Mouse (Mus musculus) stomach, embryonic 16.5 days (tissue): Measurements from ENCODE around the gene Ubd. TPM values are rescaled to one million over a fixed set of nuclear protein-coding genes. Genes with fewer than 3 reads are reported as not detected.
"Not testable (repeated sequence)": the region's sequence is repeated elsewhere in the genome, so short reads cannot be mapped to it uniquely, and the experiment has no call there.

Experiments
- ATAC-seq: fragments of 200-750 bp; cut with Nextera tagmentation; 2 replicates; pipeline ENCODE4 v1.8.0; 2017; ENCODE audit warnings: moderate number of reproducible peaks, moderate TSS enrichment; ENCODE audit not compliant: insufficient read depth, low FRiP score
- H3K27ac ChIP-seq: fragments of 300-500 bp; sonication (generic); 2 replicates; pipeline ENCODE4 v1.5.1; 2014; ENCODE audit warnings: low read length
- H3K27me3 ChIP-seq: fragments of 300-500 bp; sonication (generic); 2 replicates; pipeline ENCODE4 v1.6.1; 2014; ENCODE audit warnings: low read length, control low read depth, mixed read lengths; ENCODE audit not compliant: control insufficient read depth, insufficient read depth
- H3K36me3 ChIP-seq: fragments of 300-500 bp; sonication (generic); 2 replicates; pipeline ENCODE4 v1.6.1; 2014; ENCODE audit warnings: low read length; ENCODE audit not compliant: control insufficient read depth, insufficient read depth
- H3K4me1 ChIP-seq: fragments of 300-500 bp; sonication (generic); 2 replicates; pipeline ENCODE4 v1.6.1; 2014; ENCODE audit warnings: low read length, control low read depth, mixed read lengths; ENCODE audit not compliant: control insufficient read depth, insufficient read depth
- H3K4me2 ChIP-seq: fragments of 300-500 bp; sonication (generic); 2 replicates; pipeline ENCODE4 v1.6.1; 2014; ENCODE audit warnings: low read depth, low read length, mixed read lengths
- H3K4me3 ChIP-seq: fragments of 300-500 bp; sonication (generic); replicated peaks from 2 replicates; pipeline ENCODE4 v1.5.1; 2014; ENCODE audit warnings: mild to moderate bottlenecking, low read length
- H3K9ac ChIP-seq: fragments of 300-500 bp; sonication (generic); 2 replicates; pipeline ENCODE4 v1.6.1; 2014; ENCODE audit warnings: low read length
- H3K9me3 ChIP-seq: fragments of 300-500 bp; sonication (generic); replicated peaks from 2 replicates; pipeline ENCODE4 v1.6.1; 2016; ENCODE audit warnings: low read length, control low read depth; ENCODE audit not compliant: control insufficient read depth
- WGBS: fragments of 180-500 bp; shearing (Covaris S2); extraction: QIAGEN DNeasy Blood & Tissue Kit; methylation state at CpG from one replicate; pipeline ENCODE4 v1.1.7; 2014; 5-methylcytosine and 5-hydroxymethylcytosine counted together
- polyA plus RNA-seq: library from polyadenylated mRNA; unstranded; fragments of >200 nt; fragmentation: Nextera tagmentation; extraction: Ambion mirVana; gene quantifications from 2 replicates; pipeline ENCODE4 v1.2.1, GENCODE M21; 2015

Gene Ubd
- polyA plus RNA-seq, 1 experiment from 2014 or later = not detected

DNA sequence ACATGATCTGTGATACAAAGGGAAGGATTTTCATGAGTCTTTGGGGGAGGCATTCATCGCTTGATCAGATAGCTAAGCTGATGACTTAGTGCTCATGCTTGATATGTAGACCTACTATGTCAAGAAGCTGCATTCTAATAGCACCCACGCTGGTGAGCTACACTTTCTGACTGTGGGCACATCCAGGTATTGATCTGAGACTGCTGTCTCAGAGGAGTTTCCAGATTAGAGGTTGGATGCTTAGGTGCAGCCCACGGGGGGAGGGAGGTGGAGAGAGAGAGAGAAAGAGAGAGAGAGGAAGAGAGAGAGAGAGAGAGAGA lies 10.2 kb downstream of the Ubd start:
- no peaks in the 10 kb centered on the region for H3K4me1 ChIP-seq
- H3K9ac ChIP-seq = no peak overlapping the region
- no peaks in the 10 kb centered on the region for H3K9me3 ChIP-seq
- H3K4me2 ChIP-seq = no peak overlapping the region
- no peaks in the 10 kb centered on the region for H3K36me3 ChIP-seq
- no peak overlapping the region for H3K4me3 ChIP-seq
- no peaks in the 10 kb centered on the region; the same call in 1 of the 2 replicates for H3K27me3 ChIP-seq
- WGBS = 29% methylated on average over 3 of the region's 3 CpGs
- H3K27ac ChIP-seq = no peak overlapping the region
- no peak for ATAC-seq

- 14% methylated on average over 40 of the region's 40 CpGs for WGBS
- H3K4me1 ChIP-seq = no peaks in the 10 kb centered on the region
- H3K9ac ChIP-seq = no peak overlapping the region
- no peak for ATAC-seq
- H3K9me3 ChIP-seq = no peaks in the 10 kb centered on the region
- H3K4me2 ChIP-seq = peak overlapping the region; percentile 38
- no peaks in the 10 kb centered on the region for H3K36me3 ChIP-seq
- H3K4me3 ChIP-seq = peak overlapping the region; percentile 25
- no peak overlapping the region for H3K27ac ChIP-seq
- H3K27me3 ChIP-seq = peaks cover 12% of the 10 kb centered on the region
Measured at GRCm38 (mm10) chr17:37210884-37211768, 17.4 kb downstream of the Ubd start.

GRCm38 (mm10) chr17:37213018-37213417 lies 19.3 kb downstream of the Ubd start, which contains the start of gene Olfr95:
Olfr95 (minus strand) TSS chr17:37213118.
- 73% methylated on average over 3 of the region's 3 CpGs for WGBS
- peaks cover 12% of the 10 kb centered on the region for H3K27me3 ChIP-seq
- no peaks in the 10 kb centered on the region for H3K36me3 ChIP-seq
- 0 out of 2 replicates have a peak, but pooled peaks cover 3% of the 10 kb centered on the region for H3K9me3 ChIP-seq
- H3K4me2 ChIP-seq = no peak within 1 kb of the TSS
- H3K4me1 ChIP-seq = no peaks in the 10 kb centered on the region
- H3K9ac ChIP-seq = no peak within 1 kb of the TSS
- no peak within 1 kb of the TSS for H3K27ac ChIP-seq
- ATAC-seq = no peak
- H3K4me3 ChIP-seq = no peak within 1 kb of the TSS

GRCm38 (mm10) chr17:37218486-37218885 lies 24.8 kb downstream of the Ubd start:
- ATAC-seq = no peak
- no peak overlapping the region for H3K27ac ChIP-seq
- H3K4me1 ChIP-seq = no peaks in the 10 kb centered on the region
- no peak overlapping the region for H3K4me2 ChIP-seq
- H3K36me3 ChIP-seq = no peaks in the 10 kb centered on the region
- H3K9me3 ChIP-seq = 0 out of 2 replicates have a peak, but pooled peaks cover 3% of the 10 kb centered on the region
- no peaks in the 10 kb centered on the region for H3K27me3 ChIP-seq
- no peak overlapping the region for H3K9ac ChIP-seq
- 81% methylated on average over 3 of the region's 3 CpGs for WGBS
- H3K4me3 ChIP-seq = no peak overlapping the region

DNA sequence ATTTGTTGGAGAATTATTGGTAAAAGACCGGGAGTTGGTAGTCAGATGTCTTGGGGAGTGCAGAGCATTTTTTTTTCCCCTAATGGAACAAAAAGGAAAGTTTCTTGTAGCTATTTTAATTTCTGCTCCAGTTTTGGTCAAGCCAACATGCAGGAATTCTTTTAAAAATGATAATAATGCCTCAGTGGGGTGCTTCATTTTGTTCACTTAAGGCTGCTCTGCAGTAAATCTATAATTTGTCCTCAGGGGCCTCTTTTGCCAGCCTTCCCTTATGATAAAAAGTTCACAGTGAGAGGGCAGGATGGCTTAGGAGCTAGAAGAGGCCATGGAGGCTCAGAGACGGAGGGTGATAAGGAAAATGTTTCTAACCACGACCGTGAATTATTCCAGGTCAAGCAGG lies 26.2 kb downstream of the Ubd start, which contains the start of gene Olfr96:
Olfr96 (plus strand) TSS at position 301 of the 400 bp plus-strand sequence.
- 61% methylated on average over 4 of the region's 4 CpGs for WGBS
- no peak for ATAC-seq
- no peak within 1 kb of the TSS for H3K4me3 ChIP-seq
- H3K36me3 ChIP-seq = no peaks in the 10 kb centered on the region
- H3K9me3 ChIP-seq = 0 out of 2 replicates have a peak, but pooled peaks cover 3% of the 10 kb centered on the region
- no peak within 1 kb of the TSS for H3K27ac ChIP-seq
- no peaks in the 10 kb centered on the region for H3K4me1 ChIP-seq
- H3K27me3 ChIP-seq = no peaks in the 10 kb centered on the region
- no peak within 1 kb of the TSS for H3K9ac ChIP-seq
- no peak within 1 kb of the TSS for H3K4me2 ChIP-seq

GRCm38 (mm10) chr17:37221879-37222278 lies 28.2 kb downstream of the Ubd start:
- Histone ChIP-seq H3K27me3 (no peaks in the 10 kb centered on the region), H3K36me3 (no peaks in the 10 kb centered on the region), H3K4me2 (no peak overlapping the region), H3K4me3 (no peak overlapping the region), H3K9me3 (0 out of 2 replicates have a peak, but pooled peaks cover 3% of the 10 kb centered on the region), H3K4me1 (no peaks in the 10 kb centered on the region), H3K9ac (no peak overlapping the region), H3K27ac (no peak overlapping the region)
- no peak for ATAC-seq
- 13% methylated on average over 1 of the region's 1 CpGs for WGBS

DNA sequence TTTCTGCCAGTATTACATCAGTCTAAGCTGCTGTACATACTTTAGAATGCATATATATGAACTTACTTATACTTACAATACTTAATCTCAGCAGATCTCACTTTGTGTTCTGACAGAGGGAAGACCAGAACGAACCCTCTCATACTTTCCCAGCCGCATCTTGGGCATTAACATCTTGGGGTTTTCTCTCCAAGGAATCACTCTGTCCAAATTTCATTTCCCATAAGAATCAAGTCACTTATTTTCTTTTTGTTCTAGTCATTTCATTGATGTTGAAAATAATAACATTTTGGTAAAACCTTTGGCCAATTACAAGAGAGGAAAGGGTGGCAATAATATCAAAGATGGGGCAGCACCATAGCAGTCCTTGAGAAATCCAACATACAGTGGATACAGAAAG lies 43.5 kb downstream of the Ubd start, which contains the start of gene Olfr97:
Olfr97 (minus strand) TSS at position 101 of the 400 bp plus-strand sequence.
- not testable (repeated sequence) for ATAC-seq, H3K4me2 ChIP-seq, H3K27me3 ChIP-seq, H3K36me3 ChIP-seq, H3K4me3 ChIP-seq, H3K9ac ChIP-seq, H3K4me1 ChIP-seq, H3K27ac ChIP-seq, H3K9me3 ChIP-seq
- 88% methylated on average over 2 of the region's 2 CpGs for WGBS

DNA sequence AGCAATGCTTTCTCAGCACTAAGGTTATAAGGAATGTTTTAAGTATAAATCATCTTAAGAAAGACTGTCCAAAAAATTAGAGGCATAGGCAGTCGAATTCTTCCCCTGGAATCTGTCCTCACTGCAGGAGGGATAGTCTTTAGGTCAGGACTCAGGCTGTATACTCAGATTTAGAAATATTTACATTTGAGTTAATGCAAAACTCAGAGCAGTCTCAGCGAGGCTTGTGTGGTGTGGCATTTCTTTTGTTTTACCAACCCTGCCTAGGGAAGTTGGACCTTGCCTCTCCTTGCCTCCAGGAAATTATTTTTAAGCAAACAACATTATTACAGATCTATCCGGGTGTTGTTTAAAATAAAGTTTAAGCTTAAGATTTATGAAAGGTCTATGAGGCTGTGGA lies 48.5 kb downstream of the Ubd start:
- Histone ChIP-seq H3K4me1 (no peaks in the 10 kb centered on the region), H3K4me2 (no peak overlapping the region), H3K4me3 (no peak overlapping the region), H3K9ac (no peak overlapping the region), H3K27me3 (no peaks in the 10 kb centered on the region), H3K9me3 (0 out of 2 replicates have a peak, but pooled peaks cover 6% of the 10 kb centered on the region), H3K27ac (no peak overlapping the region), H3K36me3 (no peaks in the 10 kb centered on the region)
- peak; percentile 62; the same call in 1 of the 2 replicates for ATAC-seq
- 11% methylated on average over 3 of the region's 3 CpGs for WGBS
